Mouse (Mus musculus) C2C12 (cell line): ENCODE data around the gene Otud7a. TPM values are rescaled to one million over a fixed set of nuclear protein-coding genes. Genes with fewer than 3 reads are reported as not detected.

Experiments used
- H3K27me3 ChIP-seq: one replicate; pipeline ENCODE4 v1.6.1; 2011; ENCODE audit not compliant: control insufficient read depth, insufficient read depth, insufficient read length
- H3K36me3 ChIP-seq: one replicate; pipeline ENCODE4 v1.6.1; 2011; ENCODE audit not compliant: control insufficient read depth, insufficient read depth
- H3K4me3 ChIP-seq: one replicate; pipeline ENCODE4 v1.5.1; 2011; ENCODE audit warnings: mild to moderate bottlenecking, control low read depth; ENCODE audit not compliant: poor library complexity, insufficient read depth, severe bottlenecking
- H3K79me2 ChIP-seq: one replicate; pipeline ENCODE4 v1.6.1; 2011; ENCODE audit not compliant: control insufficient read depth, insufficient read depth
- H3K79me3 ChIP-seq: one replicate; pipeline ENCODE4 v1.6.1; 2011; ENCODE audit warnings: low read depth, control low read depth
- H3ac ChIP-seq: one replicate; pipeline ENCODE3; 2011; ENCODE audit warnings: low read depth; ENCODE audit not compliant: control insufficient read depth, insufficient read length
- CEBPB ChIP-seq: IDR thresholded peaks from one replicate; pipeline ENCODE4 v1.6.1; 2011; ENCODE audit warnings: low read depth, mild to moderate bottlenecking, control low read depth, moderate library complexity
- CTCF ChIP-seq: IDR thresholded peaks from one replicate; pipeline ENCODE4 v1.5.1; 2011; ENCODE audit not compliant: control insufficient read depth, insufficient read depth, insufficient read length
- FOSL1 ChIP-seq: IDR thresholded peaks from one replicate; pipeline ENCODE4 v1.8.0; 2011; ENCODE audit warnings: mild to moderate bottlenecking, low read length; ENCODE audit not compliant: poor library complexity, insufficient read depth, severe bottlenecking
- MAX ChIP-seq: IDR thresholded peaks from one replicate; pipeline ENCODE4 v1.6.1; 2011; ENCODE audit warnings: mild to moderate bottlenecking, control low read depth
- MYOD1 ChIP-seq: IDR thresholded peaks from one replicate; pipeline ENCODE4 v1.6.1; 2011; ENCODE audit warnings: low read depth; ENCODE audit not compliant: control insufficient read depth, insufficient read length
- MYOG ChIP-seq: IDR thresholded peaks from one replicate; pipeline ENCODE4 v1.6.1; 2011; ENCODE audit not compliant: control insufficient read depth, insufficient read length; ENCODE audit errors: extremely low read depth
- USF1 ChIP-seq: IDR thresholded peaks from one replicate; pipeline ENCODE4 v1.6.1; 2011; ENCODE audit warnings: low read depth, mild to moderate bottlenecking, control low read depth, moderate library complexity
- long read RNA-seq, 2 experiments: library from polyadenylated mRNA; unstranded; transcript quantifications; one replicate each; pipeline ENCODE4 v2.0.0; 2019 to 2020
- polyA plus RNA-seq: library from polyadenylated mRNA; unstranded; fragments of >200 nt; fragmentation: generic; extraction: Trizol; gene quantifications from one replicate; pipeline ENCODE4 v1.2.1, GENCODE M21; 2012; ENCODE audit warnings: missing spikeins

Gene Otud7a
- 0.11 TPM for polyA plus RNA-seq
- long read RNA-seq, experiment 1: 0 reads
- long read RNA-seq, experiment 2: 0 reads

DNA sequence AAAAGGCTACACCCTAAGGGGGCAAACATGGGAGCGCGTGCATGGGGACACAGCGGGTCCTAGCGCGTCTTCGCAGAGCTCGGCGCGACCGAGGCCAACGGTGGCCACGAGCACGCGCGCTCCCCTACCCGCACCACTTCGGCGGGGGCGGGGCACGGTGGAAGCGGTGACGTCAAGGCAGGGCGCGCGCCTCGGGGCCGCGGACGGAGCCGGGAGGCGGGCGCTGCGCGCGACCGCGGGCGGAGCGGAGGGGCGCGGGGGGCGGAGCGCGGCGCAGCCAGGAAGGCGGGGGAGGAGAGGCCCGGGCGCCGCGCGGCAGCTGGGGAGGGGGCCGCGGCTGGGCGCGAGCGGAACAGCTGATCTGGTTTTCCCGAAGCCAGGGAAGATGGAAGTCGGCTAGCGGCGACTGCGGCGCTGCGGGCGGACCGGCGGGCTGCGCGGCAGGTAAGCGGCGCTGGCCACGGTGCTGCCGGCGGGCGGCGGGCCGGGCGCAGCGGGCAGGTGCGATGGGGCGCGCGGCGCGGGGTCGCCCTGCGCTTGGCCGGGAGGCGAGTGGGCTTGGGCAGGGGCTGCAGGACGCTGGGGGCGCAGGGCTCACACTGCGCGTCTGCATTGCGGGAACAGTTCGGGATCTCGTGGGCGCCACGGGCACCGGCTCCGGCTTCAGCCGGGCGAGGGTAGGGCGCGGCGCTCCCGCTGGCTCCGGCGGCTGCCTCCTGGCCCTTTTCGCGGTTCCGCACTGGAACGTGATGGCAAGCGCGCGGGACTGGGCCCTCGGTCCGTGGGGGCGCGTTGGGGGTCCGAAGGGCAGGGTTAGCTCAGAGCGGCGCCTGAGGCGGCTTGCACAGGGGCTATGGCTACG, at the start of gene Otud7a:
TSS of gene Otud7a (plus strand) at position 268 of the 862 bp plus-strand sequence.
- Histone ChIP-seq H3K79me2 (no peaks in the 10 kb centered on the region), H3K79me3 (no peaks in the 10 kb centered on the region), H3K4me3 (no peak within 1 kb of the TSS), H3ac (no peak within 1 kb of the TSS), H3K36me3 (no peaks in the 10 kb centered on the region), H3K27me3 (peaks cover 7% of the 10 kb centered on the region)
- TF ChIP-seq USF1 (no peak), MYOD1 (no peak), MYOG (no peak), CTCF (no peak), FOSL1 (no peak), MAX (no peak), CEBPB (no peak)

DNA sequence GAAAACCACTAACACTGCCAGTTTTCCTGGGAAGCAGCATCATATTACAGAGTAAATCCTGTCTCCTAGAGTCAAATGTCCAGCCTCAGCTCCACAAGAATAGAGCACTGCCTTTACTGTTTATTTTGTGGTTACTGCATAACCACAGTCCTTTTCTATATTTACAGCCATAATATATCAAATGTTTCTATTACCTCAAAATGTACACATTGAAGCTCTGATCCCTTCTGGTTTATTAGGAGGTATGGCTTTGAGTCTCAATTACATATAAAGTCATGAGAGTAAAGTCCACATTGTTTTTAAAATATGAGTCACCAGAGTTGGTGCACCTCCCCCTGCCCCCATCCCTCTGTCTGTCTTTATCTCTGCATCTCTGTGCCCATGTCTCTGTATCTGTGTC, 38.6 kb upstream of the Otud7a start:
- Histone ChIP-seq H3K4me3 (no peak overlapping the region), H3K79me2 (no peaks in the 10 kb centered on the region), H3K79me3 (no peaks in the 10 kb centered on the region), H3K36me3 (no peaks in the 10 kb centered on the region), H3ac (no peak overlapping the region), H3K27me3 (peaks cover 6% of the 10 kb centered on the region)
- TF ChIP-seq MAX (no peak), FOSL1 (no peak), CTCF (no peak), MYOG (no peak), CEBPB (no peak), MYOD1 (no peak), USF1 (no peak)

DNA sequence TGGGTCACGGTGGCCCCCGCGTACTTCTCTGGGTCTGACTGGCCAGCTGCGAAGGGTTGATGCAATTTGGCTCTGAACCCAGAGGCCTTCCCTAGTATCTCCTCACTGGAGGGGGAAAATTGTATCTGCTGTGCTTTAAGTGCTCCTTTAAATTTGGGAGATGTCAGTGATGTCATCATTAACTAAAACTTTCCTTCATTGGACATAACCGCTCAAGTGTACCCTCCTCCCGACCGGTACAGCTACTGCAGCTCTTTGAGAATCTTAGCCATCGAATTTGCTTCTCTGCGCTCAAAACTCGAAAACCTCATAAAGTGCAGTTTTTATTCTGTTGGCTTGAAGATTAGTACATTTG, 772 bp downstream of the Otud7a start:
- H3K27me3 ChIP-seq: peaks cover 7% of the 10 kb centered on the region
- TF ChIP-seq MYOD1 (no peak), MYOG (no peak), MAX (no peak), CTCF (no peak), CEBPB (no peak), FOSL1 (no peak), USF1 (no peak)
- no peak overlapping the region for H3K4me3 ChIP-seq
- H3K79me3 ChIP-seq: no peaks in the 10 kb centered on the region
- no peaks in the 10 kb centered on the region for H3K36me3 ChIP-seq
- no peak overlapping the region for H3ac ChIP-seq
- H3K79me2 ChIP-seq: no peaks in the 10 kb centered on the region

DNA sequence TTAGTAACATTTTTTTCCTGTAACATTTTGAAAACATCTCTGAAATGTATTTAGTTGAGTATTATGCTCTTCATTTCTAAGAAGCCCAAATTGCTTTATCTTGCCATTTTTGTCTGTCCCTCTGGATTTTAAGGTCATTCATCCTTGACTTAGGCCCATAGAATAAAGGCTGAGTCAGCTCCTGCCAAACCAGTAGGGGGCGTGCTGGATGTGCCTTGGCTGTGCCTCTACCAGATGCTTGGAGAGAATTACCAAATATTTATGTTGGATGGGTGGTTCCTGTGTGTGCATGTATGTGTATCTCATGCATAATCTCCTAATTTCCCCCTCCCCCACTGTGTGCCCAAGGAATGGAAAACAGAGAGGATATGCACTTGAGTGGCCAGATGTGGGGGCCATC, 2.4 kb downstream of the Otud7a start:
- Histone ChIP-seq H3K79me2 (no peaks in the 10 kb centered on the region), H3ac (no peak overlapping the region), H3K4me3 (no peak overlapping the region), H3K27me3 (peaks cover 7% of the 10 kb centered on the region), H3K36me3 (no peaks in the 10 kb centered on the region), H3K79me3 (no peaks in the 10 kb centered on the region)
- TF ChIP-seq MYOD1: no peak
- no peak for TF ChIP-seq MAX
- no peak for TF ChIP-seq USF1
- TF ChIP-seq MYOG: no peak
- TF ChIP-seq CTCF: no peak
- TF ChIP-seq FOSL1: no peak
- no peak for TF ChIP-seq CEBPB

DNA sequence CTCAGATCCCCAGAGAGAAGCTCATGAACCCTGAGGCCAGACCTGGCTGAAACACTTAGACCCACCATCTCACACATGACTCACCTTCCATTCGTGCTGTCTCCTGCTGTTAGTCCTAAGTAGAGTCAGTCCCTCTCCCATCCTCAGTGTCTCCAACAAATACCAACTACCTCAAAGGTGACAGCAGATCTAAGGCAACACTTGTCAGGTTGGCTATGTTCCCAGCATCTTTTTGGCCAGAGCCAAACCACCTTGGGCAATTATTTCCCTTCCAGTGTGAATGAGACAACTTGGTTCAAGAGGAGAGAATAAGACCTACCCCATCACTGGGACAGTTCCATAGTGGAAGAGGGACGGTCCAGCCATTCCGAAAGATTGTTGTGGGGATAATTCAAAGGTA, 10.7 kb downstream of the Otud7a start:
- no peak overlapping the region for H3K4me3 ChIP-seq
- no peaks in the 10 kb centered on the region for H3K79me2 ChIP-seq
- H3K79me3 ChIP-seq: no peaks in the 10 kb centered on the region
- no peaks in the 10 kb centered on the region for H3K27me3 ChIP-seq
- no peak overlapping the region for H3ac ChIP-seq
- TF ChIP-seq CTCF (no peak), USF1 (no peak), MAX (no peak), MYOG (no peak), FOSL1 (no peak), CEBPB (no peak), MYOD1 (no peak)
- H3K36me3 ChIP-seq: no peaks in the 10 kb centered on the region

- Histone ChIP-seq H3K4me3 (no peak overlapping the region), H3K27me3 (no peaks in the 10 kb centered on the region), H3K79me2 (no peaks in the 10 kb centered on the region), H3ac (no peak overlapping the region), H3K79me3 (no peaks in the 10 kb centered on the region), H3K36me3 (no peaks in the 10 kb centered on the region)
- TF ChIP-seq CEBPB (peak; percentile 61), FOSL1 (no peak)
These were observed 17.7 kb downstream of the Otud7a start for GRCm38 (mm10) chr7:63462234-63462633.
